Mouse (Mus musculus): Measurements from ENCODE around the gene Tfpi2. TPM values are rescaled to one million over a fixed set of nuclear protein-coding genes. Genes with fewer than 3 reads are reported as not detected.

Tfpi2 gene
- polyA plus RNA-seq (2015; fragmentation: Nextera tagmentation; extraction: Ambion mirVana) = 0.49 and 1.1 TPM in 2 replicates

- no peak within 1 kb of the TSS for H3K9ac ChIP-seq (ENCODE audit: low read depth, low read length)
- H3K4me1 ChIP-seq (ENCODE audit: control insufficient read depth, insufficient read depth, low read depth, low read length) = no peaks in the 10 kb centered on the region
- H3K4me2 ChIP-seq (ENCODE audit: low read length) = no peak within 1 kb of the TSS
- no peak within 1 kb of the TSS for H3K27ac ChIP-seq (ENCODE audit: low read depth, low read length)
- no peaks in the 10 kb centered on the region for H3K9me3 ChIP-seq (ENCODE audit: control insufficient read depth, low read length)
- no peak for ATAC-seq
- H3K4me3 ChIP-seq (ENCODE audit: low read length) = no peak within 1 kb of the TSS
- WGBS = 79% methylated on average over 3 of the region's 3 CpGs
- H3K36me3 ChIP-seq (ENCODE audit: control insufficient read depth, insufficient read depth, low read length) = no peaks in the 10 kb centered on the region
- H3K27me3 ChIP-seq (replicated peaks; ENCODE audit: control insufficient read depth, insufficient read depth, low read length) = no peaks in the 10 kb centered on the region
These were observed at the start of gene Tfpi2 for GRCm38 (mm10) chr6:3988750-3989149. Gene Tfpi2 (minus strand): TSS chr6:3988919.

GRCm38 (mm10) chr6:4030956-4031355, 42.2 kb upstream of the Tfpi2 start:
- Histone ChIP-seq H3K4me2 (ENCODE audit: low read length) (no peak overlapping the region), H3K4me1 (ENCODE audit: control insufficient read depth, insufficient read depth, low read depth, low read length) (no peaks in the 10 kb centered on the region), H3K27ac (ENCODE audit: low read depth, low read length) (no peak overlapping the region), H3K9ac (ENCODE audit: low read depth, low read length) (no peak overlapping the region), H3K36me3 (ENCODE audit: control insufficient read depth, insufficient read depth, low read length) (no peaks in the 10 kb centered on the region), H3K4me3 (ENCODE audit: low read length) (no peak overlapping the region), H3K9me3 (ENCODE audit: control insufficient read depth, low read length) (no peaks in the 10 kb centered on the region), H3K27me3 (replicated peaks; ENCODE audit: control insufficient read depth, insufficient read depth, low read length) (no peaks in the 10 kb centered on the region)
- WGBS = 84% methylated on average over 3 of the region's 3 CpGs
- ATAC-seq = no peak

DNA sequence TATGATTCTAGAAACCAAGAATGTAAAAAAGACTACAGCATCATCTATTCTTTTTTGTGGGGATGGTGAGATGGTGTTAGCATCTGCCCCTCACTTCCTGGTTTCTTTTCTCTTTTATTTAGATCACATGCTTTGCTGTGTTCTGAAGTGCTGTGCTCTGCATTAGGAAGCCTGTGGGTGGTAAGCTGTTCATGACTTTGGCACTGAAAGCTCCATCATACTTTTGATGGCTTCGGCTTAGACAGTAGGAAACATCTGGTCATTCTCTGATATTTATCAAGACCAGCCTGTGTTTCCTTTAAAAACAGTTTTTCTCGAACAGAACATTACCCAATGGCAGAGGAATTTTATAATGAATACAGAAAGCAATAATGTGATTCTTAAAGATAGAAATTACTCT, 37.6 kb upstream of the Tfpi2 start:
- no peaks in the 10 kb centered on the region for H3K9me3 ChIP-seq (ENCODE audit: control insufficient read depth, low read length)
- no peak overlapping the region for H3K4me3 ChIP-seq (ENCODE audit: low read length)
- ATAC-seq = no peak

GRCm38 (mm10) chr6:4022645-4023044, 33.9 kb upstream of the Tfpi2 start:
- no peak for ATAC-seq
- Histone ChIP-seq H3K4me3 (ENCODE audit: low read length) (no peak overlapping the region), H3K4me1 (ENCODE audit: control insufficient read depth, insufficient read depth, low read depth, low read length) (no peaks in the 10 kb centered on the region), H3K27me3 (replicated peaks; ENCODE audit: control insufficient read depth, insufficient read depth, low read length) (no peaks in the 10 kb centered on the region), H3K9ac (ENCODE audit: low read depth, low read length) (no peak overlapping the region), H3K36me3 (ENCODE audit: control insufficient read depth, insufficient read depth, low read length) (no peaks in the 10 kb centered on the region), H3K27ac (ENCODE audit: low read depth, low read length) (no peak overlapping the region), H3K9me3 (ENCODE audit: control insufficient read depth, low read length) (no peaks in the 10 kb centered on the region), H3K4me2 (ENCODE audit: low read length) (no peak overlapping the region)
- 59% methylated on average over 1 of the region's 1 CpGs for WGBS

More for the DNA sequence above, 37.6 kb upstream of the Tfpi2 start:
- WGBS = 60% methylated on average over 2 of the region's 2 CpGs
- Histone ChIP-seq H3K27ac (ENCODE audit: low read depth, low read length) (no peak overlapping the region), H3K36me3 (ENCODE audit: control insufficient read depth, insufficient read depth, low read length) (no peaks in the 10 kb centered on the region), H3K4me2 (ENCODE audit: low read length) (no peak overlapping the region), H3K27me3 (replicated peaks; ENCODE audit: control insufficient read depth, insufficient read depth, low read length) (no peaks in the 10 kb centered on the region), H3K9ac (ENCODE audit: low read depth, low read length) (no peak overlapping the region), H3K4me1 (ENCODE audit: control insufficient read depth, insufficient read depth, low read depth, low read length) (no peaks in the 10 kb centered on the region)

DNA sequence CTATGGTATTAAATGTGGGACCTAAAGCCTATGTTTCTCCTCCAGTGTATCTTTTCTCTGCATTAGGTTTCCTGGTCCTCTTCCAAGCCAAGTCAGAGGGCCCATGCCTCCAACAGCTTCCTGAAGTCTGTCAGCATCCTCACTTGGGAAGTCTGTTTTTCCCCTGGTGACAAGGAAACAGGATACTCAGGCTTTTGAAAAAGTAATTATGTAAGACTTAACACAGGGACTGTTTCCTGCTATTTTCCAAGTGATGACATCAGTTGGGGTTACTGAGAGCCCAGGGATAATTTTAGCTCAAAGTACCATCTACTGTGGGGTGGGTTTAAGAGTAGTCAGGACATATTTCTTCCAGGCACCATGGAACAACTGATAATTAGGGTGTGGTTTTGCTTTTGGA, 20.8 kb upstream of the Tfpi2 start:
- Histone ChIP-seq H3K4me1 (ENCODE audit: control insufficient read depth, insufficient read depth, low read depth, low read length) (no peaks in the 10 kb centered on the region), H3K27ac (ENCODE audit: low read depth, low read length) (no peak overlapping the region), H3K27me3 (replicated peaks; ENCODE audit: control insufficient read depth, insufficient read depth, low read length) (no peaks in the 10 kb centered on the region), H3K4me3 (ENCODE audit: low read length) (no peak overlapping the region), H3K9ac (ENCODE audit: low read depth, low read length) (no peak overlapping the region), H3K9me3 (ENCODE audit: control insufficient read depth, low read length) (no peaks in the 10 kb centered on the region), H3K36me3 (ENCODE audit: control insufficient read depth, insufficient read depth, low read length) (no peaks in the 10 kb centered on the region), H3K4me2 (ENCODE audit: low read length) (no peak overlapping the region)
- ATAC-seq = no peak

DNA sequence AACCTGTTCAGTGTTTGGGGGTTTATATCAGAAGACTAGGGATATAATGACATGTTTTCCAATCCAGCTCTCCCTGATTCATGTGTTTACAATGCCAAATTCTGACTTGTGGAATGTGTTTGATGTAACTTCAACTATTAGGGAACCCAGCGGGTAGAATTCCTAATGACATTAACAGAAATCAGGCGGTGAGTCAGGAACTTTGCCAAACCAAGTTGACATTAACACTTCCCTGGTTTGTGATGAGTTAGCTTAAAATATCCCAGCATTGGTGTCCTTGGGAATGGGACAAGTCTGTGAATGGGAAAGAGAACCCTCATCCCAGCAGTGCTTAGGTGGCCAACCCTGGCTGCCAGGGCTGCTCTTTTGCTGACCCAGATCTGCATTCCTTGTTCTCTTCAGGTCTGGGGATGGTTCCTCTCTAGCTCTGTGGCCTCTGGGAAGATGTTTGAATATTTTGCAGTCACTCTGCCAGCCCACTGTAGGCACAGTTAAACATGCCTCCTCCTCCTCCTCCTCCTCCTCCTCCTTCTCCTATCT, 19.9 kb upstream of the Tfpi2 start:
- Histone ChIP-seq H3K9me3 (ENCODE audit: control insufficient read depth, low read length) (no peaks in the 10 kb centered on the region), H3K27me3 (replicated peaks; ENCODE audit: control insufficient read depth, insufficient read depth, low read length) (no peaks in the 10 kb centered on the region), H3K4me2 (ENCODE audit: low read length) (no peak overlapping the region), H3K4me3 (ENCODE audit: low read length) (no peak overlapping the region), H3K9ac (ENCODE audit: low read depth, low read length) (no peak overlapping the region), H3K36me3 (ENCODE audit: control insufficient read depth, insufficient read depth, low read length) (no peaks in the 10 kb centered on the region), H3K27ac (ENCODE audit: low read depth, low read length) (no peak overlapping the region), H3K4me1 (ENCODE audit: control insufficient read depth, insufficient read depth, low read depth, low read length) (no peaks in the 10 kb centered on the region)
- 82% methylated on average over 2 of the region's 2 CpGs for WGBS
- no peak for ATAC-seq

DNA sequence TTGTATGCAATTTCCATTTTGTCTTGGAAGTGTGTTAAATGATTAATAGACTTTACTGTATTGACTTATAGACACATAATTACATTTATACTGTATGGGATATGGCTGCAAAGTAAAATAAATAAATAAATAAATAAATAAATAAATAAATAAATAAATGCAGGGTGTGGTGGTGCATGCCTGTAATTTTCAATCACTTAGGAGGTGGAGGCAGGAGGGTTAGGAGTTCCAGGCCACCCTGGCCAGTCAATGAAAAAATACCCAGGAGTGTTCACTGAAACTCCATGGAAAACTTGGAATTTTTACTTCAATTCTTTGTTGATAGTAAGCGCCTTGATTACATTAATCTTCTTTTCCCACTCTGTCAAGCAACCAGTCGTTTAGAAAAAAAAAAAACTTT, 16.1 kb upstream of the Tfpi2 start:
- Histone ChIP-seq H3K27ac (ENCODE audit: low read depth, low read length) (no peak overlapping the region), H3K27me3 (replicated peaks; ENCODE audit: control insufficient read depth, insufficient read depth, low read length) (no peaks in the 10 kb centered on the region; the same call in 1 of the 2 replicates), H3K4me3 (ENCODE audit: low read length) (no peak overlapping the region), H3K4me2 (ENCODE audit: low read length) (no peak overlapping the region), H3K9ac (ENCODE audit: low read depth, low read length) (no peak overlapping the region), H3K36me3 (ENCODE audit: control insufficient read depth, insufficient read depth, low read length) (no peaks in the 10 kb centered on the region), H3K9me3 (ENCODE audit: control insufficient read depth, low read length) (no peaks in the 10 kb centered on the region), H3K4me1 (ENCODE audit: control insufficient read depth, insufficient read depth, low read depth, low read length) (no peaks in the 10 kb centered on the region)
- ATAC-seq = no peak
- WGBS = 69% methylated on average over 2 of the region's 2 CpGs

GRCm38 (mm10) chr6:4003890-4004306, 15.2 kb upstream of the Tfpi2 start, which contains the start of gene Gng11:
Gene Gng11 (plus strand): TSS chr6:4003904.
- no peaks in the 10 kb centered on the region for H3K9me3 ChIP-seq (ENCODE audit: control insufficient read depth, low read length)
- peak within 1 kb of the TSS; percentile 55 for H3K4me2 ChIP-seq (ENCODE audit: low read length)
- no peaks in the 10 kb centered on the region for H3K36me3 ChIP-seq (ENCODE audit: control insufficient read depth, insufficient read depth, low read length)
- H3K4me1 ChIP-seq (ENCODE audit: control insufficient read depth, insufficient read depth, low read depth, low read length) = no peaks in the 10 kb centered on the region
- ATAC-seq = peak; percentile 86
- 3% methylated on average over 19 of the region's 19 CpGs for WGBS
- peak within 1 kb of the TSS; percentile 52 for H3K9ac ChIP-seq (ENCODE audit: low read depth, low read length)
- peak within 1 kb of the TSS; percentile 39 for H3K4me3 ChIP-seq (ENCODE audit: low read length)
- peak within 1 kb of the TSS; percentile 35; the same call in 1 of the 2 replicates for H3K27ac ChIP-seq (ENCODE audit: low read depth, low read length)
- H3K27me3 ChIP-seq (replicated peaks; ENCODE audit: control insufficient read depth, insufficient read depth, low read length) = no peaks in the 10 kb centered on the region; the same call in 1 of the 2 replicates

GRCm38 (mm10) chr6:4003445-4003844, 14.7 kb upstream of the Tfpi2 start:
- Histone ChIP-seq H3K9me3 (ENCODE audit: control insufficient read depth, low read length) (no peaks in the 10 kb centered on the region), H3K4me3 (ENCODE audit: low read length) (no peak overlapping the region), H3K4me2 (ENCODE audit: low read length) (peak overlapping the region; percentile 55; the same call in 1 of the 2 replicates), H3K27ac (ENCODE audit: low read depth, low read length) (no peak overlapping the region), H3K36me3 (ENCODE audit: control insufficient read depth, insufficient read depth, low read length) (no peaks in the 10 kb centered on the region), H3K27me3 (replicated peaks; ENCODE audit: control insufficient read depth, insufficient read depth, low read length) (no peaks in the 10 kb centered on the region; the same call in 1 of the 2 replicates), H3K9ac (ENCODE audit: low read depth, low read length) (no peak overlapping the region), H3K4me1 (ENCODE audit: control insufficient read depth, insufficient read depth, low read depth, low read length) (no peaks in the 10 kb centered on the region)
- WGBS = 53% methylated on average over 4 of the region's 4 CpGs
- ATAC-seq = no peak

All from hindbrain, embryonic 16.5 days (tissue).